Mouse (Mus musculus) testis, adult 2 months (tissue): Measurements from ENCODE around the gene Casp7.

Source experiments
- CTCF ChIP-seq: fragments of 200-500 bp; IDR thresholded peaks from 2 replicates; pipeline ENCODE4 v1.5.1; 2012; ENCODE audit warnings: low read depth, mild to moderate bottlenecking, inconsistent platforms, low read length, moderate library complexity; ENCODE audit not compliant: control insufficient read depth, insufficient read depth, insufficient replicate concordance
- POLR2A ChIP-seq: fragments of 200-500 bp; IDR thresholded peaks from 2 replicates; pipeline ENCODE4 v1.6.1; 2012; ENCODE audit warnings: low read depth, mild to moderate bottlenecking, inconsistent platforms, low read length, moderate library complexity; ENCODE audit not compliant: control insufficient read depth

DNA sequence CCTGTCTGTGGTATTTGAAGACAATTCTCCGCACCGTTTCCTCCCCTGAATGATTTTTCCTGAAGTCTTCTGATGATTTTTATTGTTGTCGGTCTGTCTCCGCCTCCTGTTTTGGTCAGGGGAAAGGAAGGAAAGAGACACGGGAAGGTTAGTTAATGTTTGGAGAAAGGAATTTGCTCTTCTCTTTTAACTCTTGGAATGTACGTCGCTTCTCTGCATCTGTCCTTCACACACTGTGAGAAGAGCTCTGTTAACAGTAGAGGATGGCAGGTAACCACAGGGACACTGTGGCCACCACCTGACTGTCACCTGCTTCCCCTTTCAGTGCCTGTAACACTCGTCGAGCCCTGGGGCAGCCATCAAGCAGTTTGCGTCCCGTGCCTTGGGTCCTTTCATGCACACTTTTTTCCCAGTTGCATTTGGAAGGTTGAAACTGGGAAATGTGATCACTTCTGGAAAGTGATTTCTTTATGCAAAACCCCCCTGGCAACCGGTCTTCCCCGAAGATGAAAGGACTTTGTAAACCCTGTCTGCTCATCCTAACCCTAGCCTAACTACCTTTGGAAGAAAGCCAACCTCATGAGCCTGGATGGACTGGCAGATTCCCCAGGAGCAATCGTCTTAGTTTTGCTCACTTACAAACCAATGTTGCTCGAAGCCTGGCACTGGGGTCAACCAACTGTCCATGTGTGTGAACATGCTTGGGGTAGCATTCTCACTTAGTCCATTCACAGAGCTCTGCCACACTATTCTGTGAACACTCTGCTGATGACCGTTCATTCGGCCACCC lies 27.9 kb downstream of the Casp7 start:
- TF ChIP-seq CTCF (no peak), POLR2A (no peak)
